Mouse (Mus musculus) midbrain, postnatal 0 days (tissue): ENCODE measurements around the gene Rbck1. TPM values are rescaled to one million over a fixed set of nuclear protein-coding genes. Genes with fewer than 3 reads are reported as not detected.

Experiments
- ATAC-seq: fragments of 200-750 bp; cut with Nextera tagmentation; 2 replicates; pipeline ENCODE4 v1.8.0; 2017; ENCODE audit warnings: moderate number of reproducible peaks, mild to moderate bottlenecking, moderate TSS enrichment, moderate library complexity; ENCODE audit not compliant: low FRiP score
- DNase-seq: peaks from one replicate; pipeline ENCODE4 v3.0.0-alpha.2; 2015; ENCODE audit warnings: low spot score
- H3K27ac ChIP-seq: fragments of 300-500 bp; sonication (generic); 2 replicates; pipeline ENCODE4 v1.5.1; 2014; ENCODE audit warnings: low read depth, mild to moderate bottlenecking, low read length, mixed read lengths
- H3K27me3 ChIP-seq: fragments of 300-500 bp; sonication (generic); 2 replicates; pipeline ENCODE4 v1.6.1; 2014; ENCODE audit warnings: low read length, control low read depth, mixed read lengths; ENCODE audit not compliant: insufficient read depth
- H3K36me3 ChIP-seq: fragments of 300-500 bp; sonication (generic); 2 replicates; pipeline ENCODE4 v1.6.1; 2014; ENCODE audit warnings: low read length, control low read depth, mixed read lengths; ENCODE audit not compliant: insufficient read depth
- H3K4me1 ChIP-seq: fragments of 300-500 bp; sonication (generic); 2 replicates; pipeline ENCODE4 v1.6.1; 2014; ENCODE audit warnings: mild to moderate bottlenecking, control low read depth, antibody characterized with exemption, low read length, mixed read lengths; ENCODE audit not compliant: insufficient read depth
- H3K4me2 ChIP-seq: fragments of 300-500 bp; sonication (generic); 2 replicates; pipeline ENCODE4 v1.6.1; 2014; ENCODE audit warnings: low read depth, mild to moderate bottlenecking, low read length, mixed read lengths; ENCODE audit not compliant: poor library complexity, severe bottlenecking
- H3K4me3 ChIP-seq: fragments of 300-500 bp; sonication (generic); 2 replicates; pipeline ENCODE4 v1.5.1; 2014; ENCODE audit warnings: low read depth, mild to moderate bottlenecking, low read length, moderate library complexity
- H3K9ac ChIP-seq: fragments of 300-500 bp; sonication (generic); replicated peaks from 2 replicates; pipeline ENCODE4 v1.6.1; 2014; ENCODE audit warnings: mild to moderate bottlenecking, low read length, moderate library complexity, mixed read lengths; ENCODE audit not compliant: poor library complexity, severe bottlenecking
- H3K9me3 ChIP-seq: fragments of 300-500 bp; sonication (generic); 2 replicates; pipeline ENCODE4 v1.6.1; 2016; ENCODE audit warnings: low read length, control low read depth
- CTCF ChIP-seq: IDR thresholded peaks from 2 replicates; pipeline ENCODE4 v1.5.1; 2016; ENCODE audit warnings: antibody characterized with exemption, mild to moderate bottlenecking
- WGBS: fragments of 180-500 bp; shearing (Covaris S2); extraction: QIAGEN DNeasy Blood & Tissue Kit; methylation state at CpG from one replicate; pipeline ENCODE4 v1.1.7; 2014; 5-methylcytosine and 5-hydroxymethylcytosine counted together
- polyA plus RNA-seq: library from polyadenylated mRNA; unstranded; fragments of >200 nt; fragmentation: Nextera tagmentation; extraction: Ambion mirVana; gene quantifications from 2 replicates; pipeline ENCODE4 v1.2.1, GENCODE M21; 2015
- total RNA-seq: library from RNA; depleted of rRNA; stranded (reverse); fragments of >200 nt; gene quantifications from 2 replicates; pipeline ENCODE4 v1.2.3, GENCODE M21; 2014

The Rbck1 gene
- total and polyA plus RNA-seq, 2 experiments from 2014 or later, result 90.5 to 118 TPM

DNA sequence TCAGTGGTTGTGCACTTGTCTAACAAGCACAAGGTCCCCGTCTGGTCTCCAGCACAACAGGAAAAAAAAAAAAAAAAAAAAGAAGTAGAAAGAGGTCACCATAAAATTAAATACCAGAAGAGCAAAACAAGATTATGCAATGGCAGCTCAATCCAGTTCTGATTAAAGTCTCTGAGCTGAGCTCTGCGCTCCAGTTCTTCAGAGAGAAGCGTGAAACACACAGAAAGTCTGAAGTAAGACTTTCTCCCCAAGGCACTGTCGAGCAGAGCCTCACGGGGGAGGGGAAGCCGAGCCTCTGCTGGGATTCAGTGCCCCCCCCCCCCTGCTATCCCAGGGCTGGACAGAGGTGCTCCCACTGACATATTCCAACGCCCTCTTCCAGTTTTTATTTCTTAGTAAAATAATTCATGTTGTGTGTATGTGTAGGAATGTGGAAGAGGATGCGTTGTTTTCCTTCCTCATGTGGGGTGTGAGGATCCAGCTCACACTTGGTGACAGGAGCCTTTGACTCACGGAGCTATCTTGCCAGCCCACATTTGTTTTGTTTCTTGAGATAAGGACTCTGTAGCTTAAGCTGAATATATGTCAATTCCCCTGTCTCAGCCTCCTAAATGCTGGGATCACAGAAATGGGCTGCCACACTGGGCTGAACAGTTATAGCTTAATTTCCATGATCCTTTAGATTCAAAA, 14.5 kb upstream of the Rbck1 start:
- H3K9ac ChIP-seq, result no peak overlapping the region
- H3K4me2 ChIP-seq, result no peak overlapping the region
- ATAC-seq (no peak), DNase-seq (no peak)
- TF ChIP-seq CTCF, result no peak
- no peak overlapping the region for H3K4me3 ChIP-seq
- H3K9me3 ChIP-seq, result no peaks in the 10 kb centered on the region
- no peaks in the 10 kb centered on the region for H3K27me3 ChIP-seq
- H3K4me1 ChIP-seq, result peaks cover 3% of the 10 kb centered on the region; the same call in 1 of the 2 replicates
- H3K27ac ChIP-seq, result no peak overlapping the region
- H3K36me3 ChIP-seq, result no peaks in the 10 kb centered on the region
- 36% methylated on average over 9 of the region's 9 CpGs for WGBS

DNA sequence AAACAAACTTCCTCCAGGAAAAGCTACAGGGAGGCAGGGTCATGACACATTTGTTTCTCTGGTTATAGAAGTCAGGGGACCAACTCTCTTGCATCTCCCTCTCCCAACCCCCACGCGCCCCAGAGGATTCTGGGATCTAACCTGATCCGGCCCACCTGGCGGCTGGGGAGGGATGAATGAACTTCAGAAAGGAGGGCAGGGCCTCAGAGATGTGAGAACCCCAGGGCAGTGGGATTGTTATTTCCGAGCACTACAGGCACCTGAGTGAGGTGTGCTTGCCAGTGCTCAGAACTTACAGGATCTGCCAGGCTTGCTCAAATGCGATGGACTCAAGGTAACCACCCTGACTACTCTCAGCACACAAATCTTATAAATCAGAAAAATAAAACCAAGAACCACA, 12.9 kb upstream of the Rbck1 start:
- H3K9ac ChIP-seq, result no peak overlapping the region
- WGBS, result 70% methylated on average over 6 of the region's 6 CpGs
- no peak for DNase-seq

DNA sequence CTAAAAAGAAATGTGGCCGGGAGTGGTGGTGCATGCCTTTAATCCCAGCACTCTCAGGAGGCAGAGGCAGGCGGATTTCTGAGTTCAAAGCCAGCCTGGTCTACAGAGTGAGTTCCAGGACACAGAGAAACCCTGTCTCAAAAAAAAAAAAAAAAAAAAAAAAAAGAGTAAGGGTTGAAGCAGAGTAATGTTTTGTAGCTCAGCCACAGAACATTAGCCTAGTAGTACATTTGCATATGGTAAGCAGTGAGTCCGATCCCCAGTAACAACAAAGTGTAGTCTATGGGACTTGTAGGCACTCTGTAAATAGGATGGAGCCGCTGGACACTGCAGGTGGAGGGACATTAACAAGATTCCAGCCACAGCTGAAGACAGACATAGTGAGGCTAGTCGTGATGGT, 12.5 kb upstream of the Rbck1 start:
- no peak overlapping the region for H3K4me2 ChIP-seq
- ATAC-seq (no peak), DNase-seq (no peak)
- no peak overlapping the region for H3K27ac ChIP-seq
- no peak for TF ChIP-seq CTCF
- no peak overlapping the region for H3K4me3 ChIP-seq
- H3K36me3 ChIP-seq, result no peaks in the 10 kb centered on the region
- H3K9ac ChIP-seq, result no peak overlapping the region
- H3K27me3 ChIP-seq, result no peaks in the 10 kb centered on the region
- peaks cover 3% of the 10 kb centered on the region; the same call in 1 of the 2 replicates for H3K4me1 ChIP-seq
- H3K9me3 ChIP-seq, result no peaks in the 10 kb centered on the region
- WGBS, result 61% methylated on average over 5 of the region's 5 CpGs

More for the DNA sequence above, 12.9 kb upstream of the Rbck1 start:
- Histone ChIP-seq H3K27ac (no peak overlapping the region; the same call in 1 of the 2 replicates), H3K36me3 (no peaks in the 10 kb centered on the region), H3K4me1 (peaks cover 3% of the 10 kb centered on the region; the same call in 1 of the 2 replicates), H3K4me2 (no peak overlapping the region), H3K9me3 (no peaks in the 10 kb centered on the region), H3K27me3 (no peaks in the 10 kb centered on the region), H3K4me3 (no peak overlapping the region)
- no peak for TF ChIP-seq CTCF
- ATAC-seq, result no peak

DNA sequence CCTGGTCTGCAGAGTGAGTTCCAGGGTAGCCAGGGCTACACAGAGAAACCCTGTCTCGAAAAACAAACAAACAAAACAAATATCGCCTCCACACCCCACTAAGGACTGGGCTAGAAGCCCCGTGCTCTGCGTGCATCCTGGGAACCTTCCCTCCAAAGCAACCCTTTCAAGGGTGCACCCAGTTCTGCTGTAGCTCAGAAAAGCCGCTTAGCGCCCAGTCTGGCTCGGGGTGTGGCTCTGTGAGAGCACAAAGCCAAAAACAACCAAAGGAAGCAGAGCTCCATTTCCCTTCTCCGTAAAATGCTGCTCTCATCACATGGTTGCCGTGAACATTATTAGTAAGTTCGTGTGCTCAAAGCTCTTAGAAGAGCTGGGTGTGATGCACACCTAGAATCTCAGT, 11.9 kb upstream of the Rbck1 start:
- DNase-seq, result peak; percentile 6

DNA sequence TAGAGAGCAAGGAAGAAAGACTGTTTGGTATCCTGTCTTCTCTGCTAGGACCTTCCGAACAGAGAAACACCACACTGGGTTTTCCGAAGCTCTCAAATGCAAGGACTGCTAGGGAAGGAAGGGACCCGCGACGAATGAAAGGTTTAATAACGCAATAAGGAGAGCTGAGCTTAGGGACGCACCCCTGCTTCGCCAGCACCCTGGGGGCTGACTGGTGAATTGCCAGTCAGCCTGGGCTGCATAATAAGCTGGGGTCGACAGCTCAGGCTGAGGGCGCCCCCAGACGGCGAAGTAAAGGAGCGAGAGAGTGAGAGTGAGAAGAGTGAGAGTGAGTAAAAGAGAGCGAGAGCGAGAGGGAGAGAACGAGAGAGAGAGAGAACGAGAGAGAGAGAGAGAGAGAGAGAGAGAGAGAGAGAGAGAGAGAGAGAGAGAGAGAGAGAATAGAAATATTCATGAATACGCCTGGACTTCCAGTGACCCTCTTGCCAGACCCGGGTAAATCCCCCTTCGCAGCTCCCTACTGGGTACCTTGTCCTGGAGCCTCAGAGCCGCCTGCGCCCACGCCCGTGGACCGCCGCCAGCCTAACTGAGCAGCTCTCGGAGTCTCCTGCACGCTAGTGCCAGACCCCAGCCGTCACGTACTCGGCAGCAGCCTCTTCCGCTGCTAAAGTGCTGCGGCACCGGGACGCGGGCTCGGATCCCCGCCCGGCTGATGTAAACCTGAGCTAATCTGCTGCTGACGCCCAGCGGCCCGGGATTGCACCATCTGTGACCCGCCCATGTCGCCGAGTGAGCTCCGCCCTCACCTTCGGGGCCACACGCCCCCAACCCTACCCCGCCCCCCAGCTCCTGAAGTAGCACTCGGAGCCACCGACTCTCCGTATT, 11.1 kb upstream of the Rbck1 start, which contains the start of gene Trib3:
Trib3 (minus strand) TSS at position 704 of the 885 bp plus-strand sequence.
- H3K4me3 ChIP-seq, result peak within 1 kb of the TSS; percentile 54
- WGBS, result under 1% methylated on average over 52 of the region's 52 CpGs
- H3K4me1 ChIP-seq, result peaks cover 3% of the 10 kb centered on the region; the same call in 1 of the 2 replicates
- DNase-seq, result peak; percentile 89
- H3K4me2 ChIP-seq, result peak within 1 kb of the TSS; percentile 82
- peak within 1 kb of the TSS; percentile 74 for H3K9ac ChIP-seq
- TF ChIP-seq CTCF, result peak; percentile 82
- peak within 1 kb of the TSS; percentile 82 for H3K27ac ChIP-seq
- peak; percentile 89 for ATAC-seq
- no peaks in the 10 kb centered on the region for H3K36me3 ChIP-seq
- no peaks in the 10 kb centered on the region for H3K27me3 ChIP-seq
- H3K9me3 ChIP-seq, result no peaks in the 10 kb centered on the region

More for the DNA sequence above, 11.9 kb upstream of the Rbck1 start:
- no peaks in the 10 kb centered on the region for H3K36me3 ChIP-seq
- no peak for TF ChIP-seq CTCF
- H3K9ac ChIP-seq, result peak overlapping the region; percentile 74
- no peaks in the 10 kb centered on the region for H3K9me3 ChIP-seq
- H3K4me1 ChIP-seq, result peaks cover 3% of the 10 kb centered on the region; the same call in 1 of the 2 replicates
- H3K4me2 ChIP-seq, result peak overlapping the region; percentile 82
- peak overlapping the region; percentile 54 for H3K4me3 ChIP-seq
- peak overlapping the region; percentile 82; the same call in 1 of the 2 replicates for H3K27ac ChIP-seq
- H3K27me3 ChIP-seq, result no peaks in the 10 kb centered on the region
- peak; percentile 18; the same call in 1 of the 2 replicates for ATAC-seq
- 8% methylated on average over 10 of the region's 10 CpGs for WGBS
